Mouse (Mus musculus): ENCODE data around the gene Gm47189. TPM values are rescaled to one million over a fixed set of nuclear protein-coding genes. Genes with fewer than 3 reads are reported as not detected.
"Not testable (repeated sequence)": the region's sequence is repeated elsewhere in the genome, so short reads cannot be mapped to it uniquely, and the experiment has no call there.

Gene Gm47189
- polyA plus RNA-seq (2012): not detected in 2 replicates

DNA sequence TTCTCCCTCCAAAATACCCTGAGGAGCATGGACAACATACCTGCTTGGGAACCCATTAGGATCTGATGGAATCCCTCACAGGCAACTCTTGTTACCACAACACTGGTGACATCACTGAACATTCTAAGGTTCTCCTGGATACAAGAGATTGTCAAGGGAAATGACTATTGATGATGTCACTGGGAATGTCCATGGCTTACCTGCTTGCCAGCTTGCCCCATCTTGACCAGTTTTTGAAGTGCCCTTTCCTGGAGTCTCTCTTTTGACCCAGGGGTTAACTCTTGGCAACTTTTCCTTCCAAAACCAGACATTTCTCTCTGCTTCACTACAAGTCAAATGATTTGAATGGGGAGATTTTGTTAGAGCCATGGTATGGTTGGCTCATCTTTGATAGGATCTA lies at the start of gene Gm47189:
Gene Gm47189, minus strand, starts transcription at position 101 of the 400 bp plus-strand sequence.
- not testable (repeated sequence) for TF ChIP-seq GATA1 (IDR thresholded peaks at IDR 0.05; ENCODE audit: low read length)

DNA sequence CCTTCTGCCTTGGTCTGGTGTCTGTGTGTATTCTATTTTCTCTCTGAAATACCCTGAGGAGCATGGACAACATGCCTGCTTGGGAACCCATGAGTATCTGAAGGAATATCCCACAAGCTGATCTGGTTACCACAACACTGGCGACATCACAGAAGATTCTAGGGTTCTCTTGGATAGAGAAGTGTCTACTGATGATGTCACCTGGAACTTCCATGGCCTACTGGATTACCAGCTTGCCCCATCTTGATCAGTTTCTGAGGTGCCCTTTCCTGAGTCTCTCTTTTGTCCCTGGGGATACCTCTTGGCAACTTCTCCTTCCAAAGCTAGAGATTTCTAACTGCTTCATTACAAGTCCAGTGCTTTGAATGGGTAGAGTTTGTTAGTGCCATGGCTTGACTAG lies 21.7 kb downstream of the Gm47189 start, which contains the start of gene Gm7929:
Gene Gm7929, minus strand, starts transcription at position 101 of the 400 bp plus-strand sequence.
- TF ChIP-seq GATA1 (IDR thresholded peaks at IDR 0.05; ENCODE audit: low read length): not testable (repeated sequence)

Other genes starting within 250 kb of the Gm47189 start
- not detected in 2 replicates for gene Gm7970, start 216.9 kb downstream of the Gm47189 start, polyA plus RNA-seq (2012)
- 0.04 TPM in 1 of 2 replicates, not detected in the other for gene 1700049E17Rik2, start 199.2 kb downstream of the Gm47189 start, polyA plus RNA-seq (2012)
- gene Gm3072, start 147.8 kb downstream of the Gm47189 start, polyA plus RNA-seq (2012): not detected in 2 replicates
- not detected in 2 replicates for gene Gm3676, start 126.0 kb downstream of the Gm47189 start, polyA plus RNA-seq (2012)
- not detected in 2 replicates for gene Gm8068, start 70.6 kb downstream of the Gm47189 start, polyA plus RNA-seq (2012)
- not detected in 2 replicates for gene Gm7929, start 21.8 kb downstream of the Gm47189 start, polyA plus RNA-seq (2012)
- gene Gm7980, start 134.8 kb upstream of the Gm47189 start, polyA plus RNA-seq (2012): not detected in 2 replicates
- not detected in 2 replicates for gene 1700049E17Rik1, start 152.5 kb upstream of the Gm47189 start, polyA plus RNA-seq (2012)
- 0.06 and 0.08 TPM in 2 replicates for gene 1700024B05Rik, start 171.6 kb upstream of the Gm47189 start, polyA plus RNA-seq (2012)
- gene Gm6401, start 195.5 kb upstream of the Gm47189 start, polyA plus RNA-seq (2012): not detected in 2 replicates
- not detected in 2 replicates for gene Gm3543, start 210.9 kb upstream of the Gm47189 start, polyA plus RNA-seq (2012)